Mouse (Mus musculus): ENCODE results near the gene Awat1. TPM values are rescaled to one million over a fixed set of nuclear protein-coding genes. Genes with fewer than 3 reads are reported as not detected.

Awat1 gene
- not detected in 2 replicates for polyA plus RNA-seq (2014; fragmentation: Nextera tagmentation; extraction: Ambion mirVana)

DNA sequence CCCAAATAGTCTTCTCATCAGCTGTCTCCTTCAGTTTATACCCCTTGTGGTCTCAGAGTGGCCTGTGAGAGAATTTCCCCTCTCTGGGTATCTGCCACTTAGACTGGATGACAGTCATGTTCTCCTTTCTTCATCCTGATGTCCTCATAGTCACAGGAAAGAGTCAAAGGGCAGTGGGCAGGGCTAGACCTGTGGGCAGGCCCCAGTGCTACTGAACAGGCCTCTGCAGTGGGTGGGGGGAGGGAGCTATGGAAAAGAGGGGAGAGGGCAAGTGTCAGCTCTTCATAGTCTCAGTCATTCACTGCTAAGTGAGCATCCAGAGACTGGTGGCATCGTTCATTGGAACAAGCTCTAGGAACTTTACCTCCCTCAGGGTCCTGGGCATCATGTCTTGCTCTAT is at the start of gene Awat1:
TSS of gene Awat1 (plus strand) at position 301 of the 400 bp plus-strand sequence.
- DNase-seq (ENCODE audit: low spot score, missing footprints) (no peak), ATAC-seq (ENCODE audit: low FRiP score) (no peak)
- no peaks in the 10 kb centered on the region for H3K27me3 ChIP-seq (ENCODE audit: control insufficient read depth, insufficient read depth, low read length)
- H3K4me1 ChIP-seq (ENCODE audit: control insufficient read depth, insufficient read depth, low read length) = no peaks in the 10 kb centered on the region
- 81% methylated on average over 1 of the region's 1 CpGs for WGBS
- no peaks in the 10 kb centered on the region for H3K9me3 ChIP-seq (ENCODE audit: control insufficient read depth, low read length)
- no peak within 1 kb of the TSS for H3K9ac ChIP-seq (ENCODE audit: low read length)
- H3K36me3 ChIP-seq (ENCODE audit: control insufficient read depth, insufficient read depth, low read length) = no peaks in the 10 kb centered on the region
- no peak within 1 kb of the TSS for H3K27ac ChIP-seq (ENCODE audit: low read depth, low read length)
- no peak within 1 kb of the TSS for H3K4me2 ChIP-seq
- H3K4me3 ChIP-seq (ENCODE audit: low read depth, low read length) = no peak within 1 kb of the TSS

- Histone ChIP-seq H3K4me2 (no peak within 1 kb of the TSS), H3K36me3 (ENCODE audit: control insufficient read depth, insufficient read depth, low read length) (no peaks in the 10 kb centered on the region), H3K9me3 (ENCODE audit: control insufficient read depth, low read length) (no peaks in the 10 kb centered on the region), H3K4me3 (ENCODE audit: low read depth, low read length) (no peak within 1 kb of the TSS), H3K4me1 (ENCODE audit: control insufficient read depth, insufficient read depth, low read length) (no peaks in the 10 kb centered on the region), H3K27me3 (ENCODE audit: control insufficient read depth, insufficient read depth, low read length) (peaks cover 20% of the 10 kb centered on the region), H3K9ac (ENCODE audit: low read length) (no peak within 1 kb of the TSS), H3K27ac (ENCODE audit: low read depth, low read length) (no peak within 1 kb of the TSS)
- WGBS = 86% methylated on average over 4 of the region's 4 CpGs
- DNase-seq (ENCODE audit: low spot score, missing footprints) (no peak), ATAC-seq (ENCODE audit: low FRiP score) (no peak)
Observed at GRCm38 (mm10) chrX:100524471-100524870, 47.6 kb upstream of the Awat1 start, which contains the start of gene Dgat2l6. TSS of gene Dgat2l6 (plus strand) at chrX:100524838.

DNA sequence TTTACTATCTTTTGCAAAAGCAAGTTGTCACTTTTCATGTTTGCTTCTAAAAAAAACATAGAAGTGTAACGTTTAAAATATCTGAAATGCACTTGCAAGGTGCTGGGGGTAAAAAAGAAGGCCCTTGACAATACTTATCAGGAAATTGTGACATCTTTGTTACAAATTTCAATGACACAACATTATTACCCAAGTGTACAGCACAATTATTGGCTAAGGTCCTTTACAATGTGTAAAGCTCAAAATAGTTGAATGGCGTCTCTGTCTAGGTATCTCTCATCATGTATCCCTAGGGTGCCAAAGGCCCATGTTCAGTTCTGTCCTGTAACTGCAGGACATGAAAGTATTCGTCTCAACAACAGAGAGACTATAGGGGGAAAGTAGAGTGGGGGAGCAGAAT is 16.0 kb upstream of the Awat1 start:
- Histone ChIP-seq H3K4me3 (ENCODE audit: low read depth, low read length) (no peak overlapping the region), H3K27me3 (ENCODE audit: control insufficient read depth, insufficient read depth, low read length) (no peaks in the 10 kb centered on the region), H3K9ac (ENCODE audit: low read length) (no peak overlapping the region), H3K36me3 (ENCODE audit: control insufficient read depth, insufficient read depth, low read length) (no peaks in the 10 kb centered on the region), H3K4me1 (ENCODE audit: control insufficient read depth, insufficient read depth, low read length) (no peaks in the 10 kb centered on the region), H3K9me3 (ENCODE audit: control insufficient read depth, low read length) (no peaks in the 10 kb centered on the region), H3K27ac (ENCODE audit: low read depth, low read length) (no peak overlapping the region), H3K4me2 (no peak overlapping the region)
- WGBS = 81% methylated on average over 3 of the region's 3 CpGs
- ATAC-seq (ENCODE audit: low FRiP score) (no peak), DNase-seq (ENCODE audit: low spot score, missing footprints) (no peak)

- no peak overlapping the region for H3K9ac ChIP-seq (ENCODE audit: low read length)
- no peak overlapping the region for H3K4me3 ChIP-seq (ENCODE audit: low read depth, low read length)
- DNase-seq (ENCODE audit: low spot score, missing footprints) = no peak
- H3K4me1 ChIP-seq (ENCODE audit: control insufficient read depth, insufficient read depth, low read length) = no peaks in the 10 kb centered on the region
- H3K9me3 ChIP-seq (ENCODE audit: control insufficient read depth, low read length) = no peaks in the 10 kb centered on the region
- H3K27me3 ChIP-seq (ENCODE audit: control insufficient read depth, insufficient read depth, low read length) = peaks cover 3% of the 10 kb centered on the region; the same call in 1 of the 2 replicates
- H3K36me3 ChIP-seq (ENCODE audit: control insufficient read depth, insufficient read depth, low read length) = no peaks in the 10 kb centered on the region
- no peak for ATAC-seq (ENCODE audit: low FRiP score)
- 83% methylated on average over 3 of the region's 3 CpGs for WGBS
- no peak overlapping the region for H3K4me2 ChIP-seq
- no peak overlapping the region for H3K27ac ChIP-seq (ENCODE audit: low read depth, low read length)
Observed at GRCm38 (mm10) chrX:100565696-100566095, 6.4 kb upstream of the Awat1 start.

DNA sequence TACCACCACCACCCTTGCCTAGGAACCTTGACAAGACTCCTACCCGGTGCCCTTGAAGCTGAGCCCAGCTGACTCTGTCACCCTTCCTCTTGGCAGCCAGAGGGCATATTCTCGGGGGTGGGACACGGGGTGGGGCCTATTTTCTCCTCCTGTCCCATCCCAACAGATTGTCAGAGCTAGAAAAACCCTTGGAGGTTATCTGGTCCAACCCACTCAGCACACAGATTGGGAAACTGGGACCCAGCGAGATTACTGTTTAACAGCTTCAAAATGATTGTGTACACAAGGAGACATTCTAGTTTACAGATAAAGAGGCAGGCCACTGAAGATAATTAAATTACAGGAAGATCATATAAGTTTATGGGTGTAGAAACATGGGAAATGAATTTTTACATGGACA is 22.7 kb downstream of the Awat1 start, which contains the start of gene P2ry4:
TSS of gene P2ry4 (minus strand) at position 79 of the 400 bp plus-strand sequence.
- ATAC-seq (ENCODE audit: low FRiP score) = no peak

DNA sequence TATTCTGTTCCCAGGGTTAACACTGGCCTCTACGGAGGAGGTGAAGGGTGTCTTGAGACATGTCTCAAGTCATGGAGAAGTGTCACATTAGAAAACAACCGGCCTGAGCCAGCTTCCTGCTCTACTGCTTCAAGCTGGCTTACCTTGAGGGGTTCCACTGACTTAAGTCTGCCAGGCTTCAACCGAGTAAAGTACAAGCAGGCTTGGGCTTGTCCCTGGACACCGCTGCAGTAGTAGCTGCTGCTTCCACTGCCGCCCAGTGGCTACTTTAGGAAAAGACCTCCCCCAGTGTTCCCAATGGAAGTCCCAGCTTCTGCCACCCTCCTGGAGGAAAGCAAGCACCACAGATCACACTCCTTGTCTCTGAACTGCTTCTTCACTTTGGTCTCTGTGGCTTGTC is 25.4 kb downstream of the Awat1 start:
- Histone ChIP-seq H3K36me3 (ENCODE audit: control insufficient read depth, insufficient read depth, low read length) (no peaks in the 10 kb centered on the region), H3K9ac (ENCODE audit: low read length) (no peak overlapping the region), H3K4me1 (ENCODE audit: control insufficient read depth, insufficient read depth, low read length) (no peaks in the 10 kb centered on the region), H3K9me3 (ENCODE audit: control insufficient read depth, low read length) (no peaks in the 10 kb centered on the region), H3K27ac (ENCODE audit: low read depth, low read length) (no peak overlapping the region), H3K4me2 (no peak overlapping the region), H3K27me3 (ENCODE audit: control insufficient read depth, insufficient read depth, low read length) (peaks cover 3% of the 10 kb centered on the region), H3K4me3 (ENCODE audit: low read depth, low read length) (no peak overlapping the region)
- WGBS = 29% methylated on average over 5 of the region's 5 CpGs
- peak; percentile 85 for DNase-seq (ENCODE audit: low spot score, missing footprints)
- 0 out of 2 replicates have a peak, but pooled peaks have one; percentile 48 for ATAC-seq (ENCODE audit: low FRiP score)

More for the DNA sequence above, 22.7 kb downstream of the Awat1 start, which contains the start of gene P2ry4:
- H3K9me3 ChIP-seq (ENCODE audit: control insufficient read depth, low read length) = no peaks in the 10 kb centered on the region
- no peak within 1 kb of the TSS for H3K9ac ChIP-seq (ENCODE audit: low read length)
- H3K27ac ChIP-seq (ENCODE audit: low read depth, low read length) = no peak within 1 kb of the TSS
- no peak for DNase-seq (ENCODE audit: low spot score, missing footprints)
- no peak within 1 kb of the TSS for H3K4me3 ChIP-seq (ENCODE audit: low read depth, low read length)
- peaks cover 3% of the 10 kb centered on the region for H3K27me3 ChIP-seq (ENCODE audit: control insufficient read depth, insufficient read depth, low read length)
- no peaks in the 10 kb centered on the region for H3K36me3 ChIP-seq (ENCODE audit: control insufficient read depth, insufficient read depth, low read length)
- H3K4me1 ChIP-seq (ENCODE audit: control insufficient read depth, insufficient read depth, low read length) = no peaks in the 10 kb centered on the region
- WGBS = 75% methylated on average over 4 of the region's 4 CpGs
- no peak within 1 kb of the TSS for H3K4me2 ChIP-seq

DNA sequence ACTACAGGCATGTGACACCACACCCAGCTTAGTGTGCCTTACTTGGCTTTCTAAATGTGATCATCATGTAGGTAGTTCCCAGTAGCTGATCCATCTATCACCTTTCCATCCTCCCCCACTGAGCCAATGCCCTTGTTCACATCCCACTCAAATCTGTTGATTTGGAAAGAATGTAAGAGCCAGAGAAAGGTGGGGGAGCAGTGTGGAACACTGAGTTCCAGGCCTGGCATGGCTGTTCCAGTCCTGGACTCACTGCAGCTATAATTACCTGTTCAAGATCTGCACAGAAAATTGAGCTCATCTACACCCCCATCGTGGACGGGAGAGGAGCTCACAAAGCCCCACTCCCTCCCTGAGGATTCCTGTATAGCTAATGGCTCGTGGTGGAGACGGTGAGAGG is 27.7 kb downstream of the Awat1 start:
- 77% methylated on average over 4 of the region's 4 CpGs for WGBS
- H3K9me3 ChIP-seq (ENCODE audit: control insufficient read depth, low read length) = no peaks in the 10 kb centered on the region
- no peak overlapping the region for H3K4me3 ChIP-seq (ENCODE audit: low read depth, low read length)
- ATAC-seq (ENCODE audit: low FRiP score) = no peak
- no peaks in the 10 kb centered on the region for H3K36me3 ChIP-seq (ENCODE audit: control insufficient read depth, insufficient read depth, low read length)
- H3K9ac ChIP-seq (ENCODE audit: low read length) = no peak overlapping the region
- H3K27ac ChIP-seq (ENCODE audit: low read depth, low read length) = no peak overlapping the region
- H3K4me2 ChIP-seq = no peak overlapping the region
- DNase-seq (ENCODE audit: low spot score, missing footprints) = no peak
- H3K27me3 ChIP-seq (ENCODE audit: control insufficient read depth, insufficient read depth, low read length) = peaks cover 2% of the 10 kb centered on the region
- no peaks in the 10 kb centered on the region for H3K4me1 ChIP-seq (ENCODE audit: control insufficient read depth, insufficient read depth, low read length)

GRCm38 (mm10) chrX:100605314-100605713 is 33.3 kb downstream of the Awat1 start, which contains the start of gene Arr3:
TSS of gene Arr3 (plus strand) at chrX:100605497.
- Histone ChIP-seq H3K9me3 (ENCODE audit: control insufficient read depth, low read length) (no peaks in the 10 kb centered on the region), H3K4me1 (ENCODE audit: control insufficient read depth, insufficient read depth, low read length) (no peaks in the 10 kb centered on the region), H3K27ac (ENCODE audit: low read depth, low read length) (no peak within 1 kb of the TSS), H3K4me2 (no peak within 1 kb of the TSS), H3K4me3 (ENCODE audit: low read depth, low read length) (no peak within 1 kb of the TSS), H3K27me3 (ENCODE audit: control insufficient read depth, insufficient read depth, low read length) (peaks cover 2% of the 10 kb centered on the region; the same call in 1 of the 2 replicates), H3K36me3 (ENCODE audit: control insufficient read depth, insufficient read depth, low read length) (no peaks in the 10 kb centered on the region), H3K9ac (ENCODE audit: low read length) (no peak within 1 kb of the TSS)
- DNase-seq (ENCODE audit: low spot score, missing footprints) (no peak), ATAC-seq (ENCODE audit: low FRiP score) (no peak)
- WGBS = 63% methylated on average over 1 of the region's 1 CpGs

- DNase-seq (ENCODE audit: low spot score, missing footprints) (no peak), ATAC-seq (ENCODE audit: low FRiP score) (no peak)
- H3K4me2 ChIP-seq = no peak overlapping the region
- peaks cover 2% of the 10 kb centered on the region; the same call in 1 of the 2 replicates for H3K36me3 ChIP-seq (ENCODE audit: control insufficient read depth, insufficient read depth, low read length)
- H3K4me3 ChIP-seq (ENCODE audit: low read depth, low read length) = no peak overlapping the region
- 74% methylated on average over 3 of the region's 3 CpGs for WGBS
- no peaks in the 10 kb centered on the region for H3K9me3 ChIP-seq (ENCODE audit: control insufficient read depth, low read length)
- peaks cover 2% of the 10 kb centered on the region; the same call in 1 of the 2 replicates for H3K27me3 ChIP-seq (ENCODE audit: control insufficient read depth, insufficient read depth, low read length)
- H3K27ac ChIP-seq (ENCODE audit: low read depth, low read length) = no peak overlapping the region
- no peak overlapping the region for H3K9ac ChIP-seq (ENCODE audit: low read length)
- H3K4me1 ChIP-seq (ENCODE audit: control insufficient read depth, insufficient read depth, low read length) = no peaks in the 10 kb centered on the region
Observed at GRCm38 (mm10) chrX:100618488-100618887, 46.4 kb downstream of the Awat1 start.
